Mouse (Mus musculus): ENCODE results near the gene Rilpl1. TPM values are rescaled to one million over a fixed set of nuclear protein-coding genes. Genes with fewer than 3 reads are reported as not detected.
"Not testable (repeated sequence)": the region's sequence is repeated elsewhere in the genome, so short reads cannot be mapped to it uniquely, and the experiment has no call there.

Rilpl1 gene
- polyA plus RNA-seq, 1 experiment from 2014 or later = 21.6 TPM

DNA sequence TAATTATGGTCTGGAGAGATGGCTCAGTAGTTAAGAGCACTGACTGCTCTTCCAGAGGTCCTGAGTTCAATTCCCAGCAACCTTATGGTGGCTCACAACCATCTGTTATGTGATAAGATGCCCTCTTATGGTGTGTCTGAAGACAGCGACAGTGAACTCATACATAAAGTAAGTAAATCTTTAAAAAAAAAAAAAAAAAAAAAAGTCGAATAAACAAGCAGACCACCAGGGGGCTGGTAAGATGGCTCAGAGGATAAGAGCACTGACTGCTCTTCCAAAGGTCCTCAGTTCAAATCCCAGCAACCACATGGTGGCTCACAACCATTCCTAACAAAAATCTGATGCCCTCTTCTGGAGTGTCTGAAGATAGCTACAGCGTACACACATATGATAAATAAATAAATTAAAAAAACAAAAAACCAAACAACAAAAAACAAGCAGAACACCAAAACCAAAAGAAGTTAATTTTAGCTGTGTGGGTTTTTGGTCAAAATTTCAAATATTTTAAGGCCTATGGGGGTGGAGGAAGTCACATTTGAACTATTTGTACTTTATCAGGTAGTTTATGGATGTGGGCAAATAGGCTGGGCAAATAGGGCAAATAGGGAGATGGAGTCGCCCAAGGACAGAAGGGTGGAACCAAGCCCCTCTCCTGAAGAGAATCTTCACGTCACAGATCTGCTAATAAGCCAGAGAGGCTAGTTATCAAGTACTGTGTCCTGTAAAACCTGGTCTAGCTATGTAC, 20.3 kb upstream of the Rilpl1 start:
- H3K4me1 ChIP-seq (replicated peaks; ENCODE audit: control insufficient read depth, insufficient read depth, low read length); H3K27ac ChIP-seq (ENCODE audit: low read depth, low read length); ATAC-seq (replicated peaks; ENCODE audit: low FRiP score); H3K9me3 ChIP-seq (ENCODE audit: control insufficient read depth, low read length); H3K27me3 ChIP-seq (ENCODE audit: control insufficient read depth, insufficient read depth, low read length); DNase-seq (ENCODE audit: low spot score); H3K36me3 ChIP-seq (ENCODE audit: control insufficient read depth, insufficient read depth, low read length): not testable (repeated sequence)
- 33% methylated on average over 5 of the region's 5 CpGs for WGBS
- Histone ChIP-seq H3K4me2 (ENCODE audit: low read depth, low read length, severe bottlenecking) (peak overlapping the region; percentile 74), H3K9ac (ENCODE audit: low read length) (peak overlapping the region; percentile 79), H3K4me3 (ENCODE audit: low read depth, low read length) (peak overlapping the region; percentile 85)

DNA sequence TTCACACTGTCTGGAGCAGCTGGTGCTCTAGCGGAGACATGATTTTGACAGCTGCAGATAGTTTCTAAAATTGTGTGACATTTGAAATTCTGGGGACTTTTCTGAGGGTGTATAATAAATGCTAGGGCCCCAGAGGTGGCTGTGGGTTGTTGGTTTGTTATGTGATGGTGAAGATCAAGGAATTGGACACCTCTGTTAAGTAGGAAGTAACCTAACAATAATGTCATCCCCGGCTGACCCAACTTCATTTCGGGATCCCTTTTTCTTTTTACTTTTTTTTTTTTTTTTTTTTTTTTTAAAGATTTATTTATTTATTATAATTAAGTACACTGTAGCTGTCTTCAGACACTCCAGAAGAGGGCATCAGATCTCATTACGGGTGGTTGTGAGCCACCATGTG, 19.5 kb upstream of the Rilpl1 start:
- not testable (repeated sequence) for H3K4me3 ChIP-seq (ENCODE audit: low read depth, low read length); DNase-seq (ENCODE audit: low spot score)

DNA sequence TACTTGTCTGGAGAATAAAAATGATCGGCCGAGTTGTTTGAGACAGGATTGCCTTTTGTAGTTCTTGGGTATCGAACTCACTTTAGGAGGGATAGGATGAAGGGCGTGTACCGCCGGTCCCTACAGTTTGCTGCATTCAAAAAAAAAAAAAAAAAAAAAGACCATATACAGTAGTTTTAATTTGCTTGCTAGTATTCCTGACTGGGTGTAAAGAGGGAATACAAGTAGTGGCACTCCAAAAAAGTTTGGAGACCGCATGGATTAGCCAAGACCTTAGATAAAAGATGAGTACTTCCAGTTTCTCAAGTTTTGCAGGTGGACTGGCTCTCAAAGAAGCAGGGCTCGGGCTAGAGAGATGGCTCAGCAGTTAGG, 10.4 kb upstream of the Rilpl1 start:
- Histone ChIP-seq H3K4me1 (replicated peaks; ENCODE audit: control insufficient read depth, insufficient read depth, low read length) (peaks cover 3% of the 10 kb centered on the region; the same call in 1 of the 2 replicates), H3K4me3 (ENCODE audit: low read depth, low read length) (peak overlapping the region; percentile 93), H3K27me3 (ENCODE audit: control insufficient read depth, insufficient read depth, low read length) (no peaks in the 10 kb centered on the region), H3K4me2 (ENCODE audit: low read depth, low read length, severe bottlenecking) (peak overlapping the region; percentile 74), H3K9me3 (ENCODE audit: control insufficient read depth, low read length) (no peaks in the 10 kb centered on the region), H3K36me3 (ENCODE audit: control insufficient read depth, insufficient read depth, low read length) (peaks cover 7% of the 10 kb centered on the region), H3K27ac (ENCODE audit: low read depth, low read length) (no peak overlapping the region), H3K9ac (ENCODE audit: low read length) (peak overlapping the region; percentile 86)
- 16% methylated on average over 8 of the region's 8 CpGs for WGBS
- ATAC-seq (replicated peaks; ENCODE audit: low FRiP score) = no peak
- DNase-seq (ENCODE audit: low spot score) = no peak

More for the DNA sequence above, 19.5 kb upstream of the Rilpl1 start:
- not testable (repeated sequence) for ATAC-seq (replicated peaks; ENCODE audit: low FRiP score); H3K27ac ChIP-seq (ENCODE audit: low read depth, low read length); H3K9ac ChIP-seq (ENCODE audit: low read length); H3K36me3 ChIP-seq (ENCODE audit: control insufficient read depth, insufficient read depth, low read length); H3K4me1 ChIP-seq (replicated peaks; ENCODE audit: control insufficient read depth, insufficient read depth, low read length); H3K4me2 ChIP-seq (ENCODE audit: low read depth, low read length, severe bottlenecking); H3K27me3 ChIP-seq (ENCODE audit: control insufficient read depth, insufficient read depth, low read length); H3K9me3 ChIP-seq (ENCODE audit: control insufficient read depth, low read length)
- 78% methylated on average over 4 of the region's 4 CpGs for WGBS

DNA sequence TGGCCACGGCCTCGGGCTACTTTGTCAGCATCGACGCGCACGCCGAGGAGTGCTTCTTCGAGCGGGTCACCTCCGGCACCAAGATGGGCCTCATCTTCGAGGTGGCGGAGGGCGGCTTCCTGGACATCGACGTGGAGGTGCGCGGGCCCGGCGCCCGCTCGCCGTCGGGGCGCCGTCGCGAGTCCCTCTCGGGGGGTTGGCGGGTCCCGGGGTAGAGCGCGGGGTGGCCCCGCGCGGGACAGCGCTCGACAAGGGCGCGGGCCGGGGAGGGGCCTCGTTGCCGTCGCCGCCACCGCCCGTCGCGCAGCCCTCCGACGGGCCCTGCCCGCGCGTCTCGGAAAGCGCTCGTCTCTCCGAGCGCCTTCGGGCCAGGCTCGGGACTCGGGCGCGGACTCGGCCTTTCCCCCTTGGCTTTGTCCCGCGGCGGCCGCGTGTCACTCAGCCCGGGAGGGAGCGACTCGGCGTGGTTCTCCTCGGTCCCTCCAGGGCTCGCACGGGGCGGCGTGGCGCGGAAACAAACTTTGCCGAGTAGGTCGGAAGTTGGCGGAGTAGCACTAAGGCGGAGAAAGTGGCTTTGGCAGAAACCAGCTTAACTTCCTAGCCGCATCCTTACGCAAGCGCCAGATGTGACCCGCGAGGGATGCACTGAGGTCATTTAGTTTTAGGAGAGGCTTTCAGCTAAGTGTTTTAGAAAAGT, 9.9 kb upstream of the Rilpl1 start:
- peak overlapping the region; percentile 93 for H3K4me3 ChIP-seq (ENCODE audit: low read depth, low read length)
- WGBS = under 1% methylated on average over 59 of the region's 89 CpGs
- peak overlapping the region; percentile 86 for H3K9ac ChIP-seq (ENCODE audit: low read length)
- no peaks in the 10 kb centered on the region for H3K9me3 ChIP-seq (ENCODE audit: control insufficient read depth, low read length)
- H3K4me1 ChIP-seq (replicated peaks; ENCODE audit: control insufficient read depth, insufficient read depth, low read length) = peaks cover 3% of the 10 kb centered on the region; the same call in 1 of the 2 replicates
- H3K36me3 ChIP-seq (ENCODE audit: control insufficient read depth, insufficient read depth, low read length) = peaks cover 2% of the 10 kb centered on the region
- H3K4me2 ChIP-seq (ENCODE audit: low read depth, low read length, severe bottlenecking) = peak overlapping the region; percentile 74
- ATAC-seq (replicated peaks; ENCODE audit: low FRiP score) (peak; percentile 77), DNase-seq (ENCODE audit: low spot score) (peak; percentile 75)
- no peaks in the 10 kb centered on the region for H3K27me3 ChIP-seq (ENCODE audit: control insufficient read depth, insufficient read depth, low read length)
- H3K27ac ChIP-seq (ENCODE audit: low read depth, low read length) = no peak overlapping the region

DNA sequence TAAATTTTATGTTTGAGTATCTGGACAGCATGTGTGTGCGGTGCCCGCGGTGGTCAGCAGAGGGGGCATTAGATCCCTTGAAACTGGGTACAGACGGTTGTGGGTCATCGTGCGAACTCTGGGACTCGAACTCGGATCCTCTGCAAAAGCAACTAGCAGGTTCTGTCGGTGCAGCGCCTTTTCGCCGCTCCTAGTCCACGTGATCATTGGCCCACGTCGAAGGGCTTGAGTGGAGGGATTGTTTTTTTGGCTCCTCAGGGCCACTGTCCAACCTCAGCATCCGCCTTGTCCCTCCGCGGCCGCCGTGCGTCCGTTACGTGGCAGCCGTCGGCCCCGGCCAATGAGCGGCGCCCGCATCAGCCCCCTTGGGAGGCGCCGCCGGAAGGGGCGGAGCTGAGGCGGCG, 9.2 kb upstream of the Rilpl1 start, which contains the start of gene Tmed2:
TSS of gene Tmed2 (plus strand) at position 313 of the 404 bp plus-strand sequence.
- Histone ChIP-seq H3K4me1 (replicated peaks; ENCODE audit: control insufficient read depth, insufficient read depth, low read length) (peaks cover 3% of the 10 kb centered on the region; the same call in 1 of the 2 replicates), H3K4me2 (ENCODE audit: low read depth, low read length, severe bottlenecking) (peak within 1 kb of the TSS; percentile 74), H3K9me3 (ENCODE audit: control insufficient read depth, low read length) (no peaks in the 10 kb centered on the region), H3K4me3 (ENCODE audit: low read depth, low read length) (peak within 1 kb of the TSS; percentile 93), H3K36me3 (ENCODE audit: control insufficient read depth, insufficient read depth, low read length) (no peaks in the 10 kb centered on the region; the same call in 1 of the 2 replicates), H3K9ac (ENCODE audit: low read length) (peak within 1 kb of the TSS; percentile 86), H3K27ac (ENCODE audit: low read depth, low read length) (no peak within 1 kb of the TSS), H3K27me3 (ENCODE audit: control insufficient read depth, insufficient read depth, low read length) (no peaks in the 10 kb centered on the region)
- ATAC-seq (replicated peaks; ENCODE audit: low FRiP score) (peak; percentile 96), DNase-seq (ENCODE audit: low spot score) (peak; percentile 96)
- WGBS = 1% methylated on average over 35 of the region's 35 CpGs

DNA sequence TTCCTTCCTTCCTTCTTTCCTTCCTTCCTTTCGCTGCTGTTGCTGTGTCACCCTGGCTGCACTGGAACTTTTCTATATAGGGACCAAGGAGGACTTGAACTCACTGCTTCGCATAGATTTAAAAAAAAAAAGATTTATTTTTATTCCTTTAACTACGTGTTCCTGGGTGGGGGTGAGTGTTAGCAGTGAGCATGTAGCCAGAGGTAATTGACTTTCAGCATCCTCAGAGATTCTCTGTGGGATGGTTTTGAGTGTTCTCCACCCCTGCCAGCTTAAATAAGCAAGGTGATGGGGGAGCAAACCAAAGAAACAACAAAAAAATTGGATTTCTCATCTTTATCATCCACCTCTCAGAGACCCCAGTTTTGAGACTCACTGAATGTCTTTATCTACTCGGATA, 8.7 kb upstream of the Rilpl1 start:
- Histone ChIP-seq H3K9me3 (ENCODE audit: control insufficient read depth, low read length) (no peaks in the 10 kb centered on the region), H3K4me3 (ENCODE audit: low read depth, low read length) (peak overlapping the region; percentile 93), H3K36me3 (ENCODE audit: control insufficient read depth, insufficient read depth, low read length) (no peaks in the 10 kb centered on the region; the same call in 1 of the 2 replicates), H3K27ac (ENCODE audit: low read depth, low read length) (no peak overlapping the region), H3K4me1 (replicated peaks; ENCODE audit: control insufficient read depth, insufficient read depth, low read length) (peaks cover 3% of the 10 kb centered on the region; the same call in 1 of the 2 replicates), H3K4me2 (ENCODE audit: low read depth, low read length, severe bottlenecking) (no peak overlapping the region; the same call in 1 of the 2 replicates), H3K9ac (ENCODE audit: low read length) (peak overlapping the region; percentile 39; the same call in 1 of the 2 replicates), H3K27me3 (ENCODE audit: control insufficient read depth, insufficient read depth, low read length) (no peaks in the 10 kb centered on the region)
- 75% methylated on average over 4 of the region's 4 CpGs for WGBS
- DNase-seq (ENCODE audit: low spot score) (no peak), ATAC-seq (replicated peaks; ENCODE audit: low FRiP score) (no peak)

DNA sequence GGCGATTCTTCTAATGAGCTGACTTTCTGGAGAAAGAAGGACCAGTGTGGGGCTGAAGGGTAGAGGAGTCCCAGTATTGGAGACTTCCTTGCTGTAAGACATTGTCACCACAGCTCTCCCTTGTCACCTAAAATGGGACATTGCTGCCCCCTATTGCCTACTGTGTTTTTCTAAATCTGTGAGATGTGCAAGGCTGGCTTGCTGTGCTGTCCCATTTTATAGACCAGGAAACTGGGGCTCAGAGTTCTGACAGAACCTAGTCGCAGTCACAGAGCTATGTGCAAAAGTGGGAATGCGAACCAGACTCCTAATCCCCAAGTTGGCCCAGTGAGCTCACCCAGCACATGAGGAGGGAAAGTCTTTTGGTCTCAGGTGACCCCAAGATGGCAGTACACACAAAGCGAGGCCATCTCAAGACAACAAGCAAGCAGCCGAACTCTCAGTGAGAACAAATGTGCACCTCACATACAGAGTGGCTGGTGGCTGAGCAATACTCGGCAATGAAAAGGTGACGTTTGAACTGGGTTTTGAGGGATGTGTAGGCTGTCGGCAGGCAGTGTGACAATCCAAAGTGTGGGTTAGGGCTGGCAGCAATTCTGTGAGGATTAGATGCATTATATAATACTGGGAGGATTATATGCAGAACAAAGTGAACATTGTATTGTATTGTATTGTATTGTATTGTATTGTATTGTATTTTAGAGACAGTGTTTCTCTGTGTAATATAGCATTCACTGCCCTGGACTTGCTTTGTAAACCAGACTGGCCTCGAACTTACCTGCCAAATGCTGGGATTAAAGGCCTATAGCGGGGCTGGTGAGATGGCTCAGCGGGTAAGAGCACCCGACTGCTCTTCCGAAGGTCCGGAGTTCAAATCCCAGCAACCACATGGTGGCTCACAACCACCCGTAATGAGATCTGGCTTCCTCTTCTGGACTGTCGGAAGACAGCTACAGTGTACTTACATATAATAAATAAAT, 7.9 kb upstream of the Rilpl1 start:
- H3K27ac ChIP-seq (ENCODE audit: low read depth, low read length) = no peak overlapping the region
- no peak overlapping the region for H3K4me2 ChIP-seq (ENCODE audit: low read depth, low read length, severe bottlenecking)
- H3K4me1 ChIP-seq (replicated peaks; ENCODE audit: control insufficient read depth, insufficient read depth, low read length) = peaks cover 3% of the 10 kb centered on the region; the same call in 1 of the 2 replicates
- WGBS = 80% methylated on average over 15 of the region's 16 CpGs
- no peak overlapping the region for H3K4me3 ChIP-seq (ENCODE audit: low read depth, low read length)
- H3K36me3 ChIP-seq (ENCODE audit: control insufficient read depth, insufficient read depth, low read length) = no peaks in the 10 kb centered on the region; the same call in 1 of the 2 replicates
- H3K9ac ChIP-seq (ENCODE audit: low read length) = no peak overlapping the region
- no peaks in the 10 kb centered on the region for H3K27me3 ChIP-seq (ENCODE audit: control insufficient read depth, insufficient read depth, low read length)
- no peaks in the 10 kb centered on the region for H3K9me3 ChIP-seq (ENCODE audit: control insufficient read depth, low read length)
- no peak for DNase-seq (ENCODE audit: low spot score)
- no peak for ATAC-seq (replicated peaks; ENCODE audit: low FRiP score)

DNA sequence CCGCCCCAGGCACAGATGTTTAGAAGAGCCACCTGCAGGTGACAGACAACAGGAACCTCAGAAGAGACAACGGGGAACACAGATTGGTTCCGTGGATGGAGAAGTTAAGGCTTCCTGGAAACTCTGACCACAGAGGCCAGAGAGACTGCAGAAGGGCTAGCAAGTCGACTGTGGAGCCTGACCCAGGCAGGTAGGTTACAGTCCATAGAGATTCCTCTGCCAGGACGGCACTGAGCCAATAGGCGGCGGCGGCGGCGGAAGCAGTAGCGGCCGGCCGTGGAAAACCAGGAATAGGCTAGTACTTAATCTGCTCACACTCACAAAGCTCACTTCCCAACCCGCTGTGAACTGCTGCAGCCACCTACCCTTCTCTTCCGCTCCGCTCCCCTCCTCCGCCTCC, 5.6 kb upstream of the Rilpl1 start:
- 0 out of 2 replicates have a peak overlapping the region, but pooled peaks have one; percentile 5 for H3K9ac ChIP-seq (ENCODE audit: low read length)
- 3% methylated on average over 17 of the region's 17 CpGs for WGBS
- no peak overlapping the region for H3K27ac ChIP-seq (ENCODE audit: low read depth, low read length)
- H3K4me2 ChIP-seq (ENCODE audit: low read depth, low read length, severe bottlenecking) = peak overlapping the region; percentile 34; the same call in 1 of the 2 replicates
- DNase-seq (ENCODE audit: low spot score) (peak; percentile 59), ATAC-seq (replicated peaks; ENCODE audit: low FRiP score) (no peak)
- H3K36me3 ChIP-seq (ENCODE audit: control insufficient read depth, insufficient read depth, low read length) = no peaks in the 10 kb centered on the region
- no peak overlapping the region; the same call in 1 of the 2 replicates for H3K4me3 ChIP-seq (ENCODE audit: low read depth, low read length)
- H3K27me3 ChIP-seq (ENCODE audit: control insufficient read depth, insufficient read depth, low read length) = no peaks in the 10 kb centered on the region
- H3K9me3 ChIP-seq (ENCODE audit: control insufficient read depth, low read length) = no peaks in the 10 kb centered on the region
- peaks cover 1% of the 10 kb centered on the region; the same call in 1 of the 2 replicates for H3K4me1 ChIP-seq (replicated peaks; ENCODE audit: control insufficient read depth, insufficient read depth, low read length)

Data from forebrain, embryonic 11.5 days (tissue).